Mouse (Mus musculus): Measurements from ENCODE around the gene Gimap7. TPM values are rescaled to one million over a fixed set of nuclear protein-coding genes. Genes with fewer than 3 reads are reported as not detected.
A peak's percentile ranks its signal among the peaks of the same experiment; 100 is the strongest.
"Not testable (repeated sequence)": the region's sequence is repeated elsewhere in the genome, so short reads cannot be mapped to it uniquely, and the experiment has no call there.

Gimap7 gene
- polyA plus RNA-seq, 1 experiment from 2014 or later, result not detected

- H3K4me2 ChIP-seq (ENCODE audit: low read depth, low read length), result no peak overlapping the region
- H3K4me1 ChIP-seq (replicated peaks; ENCODE audit: control insufficient read depth, insufficient read depth, low read length), result no peaks in the 10 kb centered on the region
- WGBS, result 71% methylated on average over 6 of the region's 6 CpGs
- H3K4me3 ChIP-seq (ENCODE audit: low read length), result no peak overlapping the region
- no peaks in the 10 kb centered on the region for H3K9me3 ChIP-seq (ENCODE audit: control insufficient read depth, low read length)
- no peaks in the 10 kb centered on the region for H3K27me3 ChIP-seq (ENCODE audit: control insufficient read depth, insufficient read depth, low read depth, low read length)
- no peak for ATAC-seq (ENCODE audit: low read depth)
- H3K27ac ChIP-seq (ENCODE audit: low read length), result no peak overlapping the region
- no peak overlapping the region for H3K9ac ChIP-seq (ENCODE audit: low read length)
- H3K36me3 ChIP-seq (ENCODE audit: control insufficient read depth, insufficient read depth, low read length), result 0 out of 2 replicates have a peak, but pooled peaks cover 2% of the 10 kb centered on the region
Measured at GRCm38 (mm10) chr6:48679701-48680100, 38.7 kb upstream of the Gimap7 start.

- Histone ChIP-seq H3K27ac (ENCODE audit: low read length) (no peak overlapping the region), H3K27me3 (ENCODE audit: control insufficient read depth, insufficient read depth, low read depth, low read length) (no peaks in the 10 kb centered on the region), H3K4me1 (replicated peaks; ENCODE audit: control insufficient read depth, insufficient read depth, low read length) (no peaks in the 10 kb centered on the region), H3K9me3 (ENCODE audit: control insufficient read depth, low read length) (no peaks in the 10 kb centered on the region), H3K36me3 (ENCODE audit: control insufficient read depth, insufficient read depth, low read length) (0 out of 2 replicates have a peak, but pooled peaks cover 2% of the 10 kb centered on the region), H3K9ac (ENCODE audit: low read length) (no peak overlapping the region), H3K4me2 (ENCODE audit: low read depth, low read length) (no peak overlapping the region), H3K4me3 (ENCODE audit: low read length) (no peak overlapping the region)
- WGBS, result 78% methylated on average over 5 of the region's 5 CpGs
- ATAC-seq (ENCODE audit: low read depth), result no peak
Measured at GRCm38 (mm10) chr6:48680421-48680820, 38.0 kb upstream of the Gimap7 start.

DNA sequence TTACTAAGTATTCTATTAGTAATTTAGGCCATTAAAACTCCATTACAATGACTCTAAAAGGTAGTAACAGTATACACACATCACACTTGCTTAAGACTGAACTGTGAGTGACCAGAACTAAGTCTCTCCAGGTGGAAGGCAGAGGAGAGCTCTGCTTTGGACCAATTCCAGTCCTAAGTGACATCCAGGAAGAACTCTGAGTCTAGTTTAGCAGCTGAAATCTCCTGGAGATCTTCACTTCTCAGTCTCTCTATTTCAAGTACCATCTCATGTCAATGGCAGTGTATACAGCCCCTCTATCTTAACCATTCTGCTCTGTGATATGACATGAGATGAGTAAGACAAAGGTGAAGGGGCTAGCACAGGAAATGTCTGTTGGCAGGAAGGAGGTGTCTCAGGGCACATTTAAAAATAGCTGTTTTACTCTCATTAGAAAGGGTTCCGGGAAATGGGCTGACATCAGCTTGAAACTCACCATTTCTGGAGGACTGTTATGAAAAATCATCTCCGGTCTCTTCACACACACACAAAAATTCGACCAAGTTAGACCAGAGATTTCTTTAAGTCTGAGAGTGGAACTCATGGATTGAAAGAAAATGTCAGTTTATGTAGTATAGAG is 36.8 kb upstream of the Gimap7 start:
- no peak overlapping the region for H3K4me2 ChIP-seq (ENCODE audit: low read depth, low read length)
- H3K4me1 ChIP-seq (replicated peaks; ENCODE audit: control insufficient read depth, insufficient read depth, low read length), result no peaks in the 10 kb centered on the region
- ATAC-seq (ENCODE audit: low read depth), result no peak
- H3K27me3 ChIP-seq (ENCODE audit: control insufficient read depth, insufficient read depth, low read depth, low read length), result no peaks in the 10 kb centered on the region
- peak overlapping the region; percentile 29; the same call in 1 of the 2 replicates for H3K27ac ChIP-seq (ENCODE audit: low read length)
- 0 out of 2 replicates have a peak, but pooled peaks cover 2% of the 10 kb centered on the region for H3K36me3 ChIP-seq (ENCODE audit: control insufficient read depth, insufficient read depth, low read length)
- no peaks in the 10 kb centered on the region for H3K9me3 ChIP-seq (ENCODE audit: control insufficient read depth, low read length)
- no peak overlapping the region for H3K4me3 ChIP-seq (ENCODE audit: low read length)
- no peak overlapping the region for H3K9ac ChIP-seq (ENCODE audit: low read length)
- 37% methylated on average over 3 of the region's 3 CpGs for WGBS

DNA sequence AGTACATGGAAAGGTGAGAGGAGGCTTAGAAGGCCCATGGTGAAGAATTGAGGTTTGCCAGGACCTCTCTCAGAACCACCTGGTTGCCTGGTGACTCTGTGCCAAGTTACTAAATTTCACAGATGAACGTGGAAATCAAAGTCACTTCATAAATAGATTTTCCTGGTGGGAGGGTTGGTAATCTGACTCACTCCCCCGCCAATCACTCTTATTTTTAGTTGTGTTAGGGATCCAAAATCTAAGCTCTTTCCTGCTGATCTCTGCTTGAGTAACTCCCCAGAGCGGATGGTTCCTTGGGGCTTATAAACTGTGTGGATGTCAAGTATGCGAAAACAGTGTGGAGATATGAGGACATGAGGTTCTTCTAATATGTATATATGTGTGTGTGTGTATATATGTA is 36.1 kb upstream of the Gimap7 start:
- Histone ChIP-seq H3K9ac (ENCODE audit: low read length) (no peak overlapping the region), H3K4me2 (ENCODE audit: low read depth, low read length) (no peak overlapping the region), H3K4me1 (replicated peaks; ENCODE audit: control insufficient read depth, insufficient read depth, low read length) (no peaks in the 10 kb centered on the region), H3K4me3 (ENCODE audit: low read length) (no peak overlapping the region), H3K27ac (ENCODE audit: low read length) (peak overlapping the region; percentile 29; the same call in 1 of the 2 replicates), H3K36me3 (ENCODE audit: control insufficient read depth, insufficient read depth, low read length) (0 out of 2 replicates have a peak, but pooled peaks cover 2% of the 10 kb centered on the region), H3K9me3 (ENCODE audit: control insufficient read depth, low read length) (no peaks in the 10 kb centered on the region), H3K27me3 (ENCODE audit: control insufficient read depth, insufficient read depth, low read depth, low read length) (no peaks in the 10 kb centered on the region)
- no peak for ATAC-seq (ENCODE audit: low read depth)
- 70% methylated on average over 4 of the region's 4 CpGs for WGBS

GRCm38 (mm10) chr6:48683263-48683821 is 35.1 kb upstream of the Gimap7 start:
- H3K9ac ChIP-seq (ENCODE audit: low read length); H3K9me3 ChIP-seq (ENCODE audit: control insufficient read depth, low read length); ATAC-seq (ENCODE audit: low read depth); H3K4me1 ChIP-seq (replicated peaks; ENCODE audit: control insufficient read depth, insufficient read depth, low read length); H3K4me3 ChIP-seq (ENCODE audit: low read length); H3K27ac ChIP-seq (ENCODE audit: low read length); H3K27me3 ChIP-seq (ENCODE audit: control insufficient read depth, insufficient read depth, low read depth, low read length); H3K36me3 ChIP-seq (ENCODE audit: control insufficient read depth, insufficient read depth, low read length); H3K4me2 ChIP-seq (ENCODE audit: low read depth, low read length): not testable (repeated sequence)
- WGBS, result 100% methylated on average over 3 of the region's 4 CpGs

DNA sequence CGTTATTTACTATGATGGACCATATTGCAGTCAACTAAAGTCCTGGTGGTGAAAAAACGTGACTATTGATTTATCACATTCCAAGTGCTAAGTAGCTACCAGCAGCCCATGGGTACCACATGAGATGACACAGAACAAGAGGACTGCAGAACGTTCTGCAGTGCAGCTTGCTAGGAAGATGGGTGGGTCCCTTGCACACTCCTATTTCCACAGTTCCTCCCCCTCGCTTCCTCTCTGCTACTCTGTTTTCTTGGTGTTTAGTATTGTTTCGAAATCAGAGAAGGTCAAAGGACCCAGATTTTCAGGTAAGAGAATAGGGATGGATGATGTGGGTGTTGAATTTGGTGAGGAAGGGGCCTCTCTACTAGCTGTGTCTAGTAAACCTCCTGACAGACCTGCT is 34.1 kb upstream of the Gimap7 start, which contains the start of gene Gimap4:
TSS of gene Gimap4 (plus strand) at position 231 of the 400 bp plus-strand sequence.
- Histone ChIP-seq H3K4me2 (ENCODE audit: low read depth, low read length) (peak within 1 kb of the TSS; percentile 41), H3K9ac (ENCODE audit: low read length) (peak within 1 kb of the TSS; percentile 31), H3K27ac (ENCODE audit: low read length) (peak within 1 kb of the TSS; percentile 73), H3K9me3 (ENCODE audit: control insufficient read depth, low read length) (no peaks in the 10 kb centered on the region), H3K4me3 (ENCODE audit: low read length) (peak within 1 kb of the TSS; percentile 32), H3K4me1 (replicated peaks; ENCODE audit: control insufficient read depth, insufficient read depth, low read length) (no peaks in the 10 kb centered on the region), H3K27me3 (ENCODE audit: control insufficient read depth, insufficient read depth, low read depth, low read length) (no peaks in the 10 kb centered on the region), H3K36me3 (ENCODE audit: control insufficient read depth, insufficient read depth, low read length) (no peaks in the 10 kb centered on the region)
- 0 out of 2 replicates have a peak, but pooled peaks have one; percentile 43 for ATAC-seq (ENCODE audit: low read depth)
- 54% methylated on average over 5 of the region's 5 CpGs for WGBS

GRCm38 (mm10) chr6:48684806-48685205 is 33.6 kb upstream of the Gimap7 start:
- Histone ChIP-seq H3K4me1 (replicated peaks; ENCODE audit: control insufficient read depth, insufficient read depth, low read length) (no peaks in the 10 kb centered on the region), H3K4me2 (ENCODE audit: low read depth, low read length) (peak overlapping the region; percentile 41), H3K36me3 (ENCODE audit: control insufficient read depth, insufficient read depth, low read length) (no peaks in the 10 kb centered on the region), H3K9me3 (ENCODE audit: control insufficient read depth, low read length) (no peaks in the 10 kb centered on the region), H3K9ac (ENCODE audit: low read length) (peak overlapping the region; percentile 31; the same call in 1 of the 2 replicates), H3K27ac (ENCODE audit: low read length) (peak overlapping the region; percentile 73), H3K27me3 (ENCODE audit: control insufficient read depth, insufficient read depth, low read depth, low read length) (no peaks in the 10 kb centered on the region), H3K4me3 (ENCODE audit: low read length) (peak overlapping the region; percentile 32)
- ATAC-seq (ENCODE audit: low read depth), result no peak
- 47% methylated on average over 4 of the region's 4 CpGs for WGBS

DNA sequence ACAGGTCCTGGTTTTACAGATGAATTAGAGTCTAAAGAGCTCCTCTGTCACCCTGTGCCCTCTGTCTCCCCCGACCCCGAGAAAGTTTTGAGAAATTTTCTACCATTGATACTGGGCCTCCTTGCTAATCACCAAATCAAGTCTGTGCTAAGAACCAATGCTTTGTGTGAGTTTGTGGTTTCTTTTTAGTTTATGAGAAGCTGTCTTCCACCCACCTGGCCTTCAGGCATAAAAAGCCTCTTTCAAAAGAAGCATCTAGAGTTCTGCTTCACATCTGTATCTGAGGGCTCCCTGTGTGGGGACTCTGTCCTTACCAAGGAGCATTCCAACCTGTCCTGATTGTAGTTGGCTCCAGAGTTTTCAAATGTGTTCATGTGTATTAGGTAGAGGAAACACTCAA is 33.2 kb upstream of the Gimap7 start:
- 71% methylated on average over 2 of the region's 2 CpGs for WGBS
- H3K27ac ChIP-seq (ENCODE audit: low read length), result peak overlapping the region; percentile 73
- no peaks in the 10 kb centered on the region for H3K4me1 ChIP-seq (replicated peaks; ENCODE audit: control insufficient read depth, insufficient read depth, low read length)
- H3K4me3 ChIP-seq (ENCODE audit: low read length), result peak overlapping the region; percentile 32
- no peak for ATAC-seq (ENCODE audit: low read depth)
- H3K36me3 ChIP-seq (ENCODE audit: control insufficient read depth, insufficient read depth, low read length), result no peaks in the 10 kb centered on the region
- H3K4me2 ChIP-seq (ENCODE audit: low read depth, low read length), result peak overlapping the region; percentile 41
- no peaks in the 10 kb centered on the region for H3K27me3 ChIP-seq (ENCODE audit: control insufficient read depth, insufficient read depth, low read depth, low read length)
- no peaks in the 10 kb centered on the region for H3K9me3 ChIP-seq (ENCODE audit: control insufficient read depth, low read length)
- H3K9ac ChIP-seq (ENCODE audit: low read length), result peak overlapping the region; percentile 31
